Mouse (Mus musculus) CD4-positive, CD25-positive, alpha-beta regulatory T cell (primary cell): ENCODE measurements around the gene Hexa. TPM values are rescaled to one million over a fixed set of nuclear protein-coding genes. Genes with fewer than 3 reads are reported as not detected.

Experiments used
- polyA plus RNA-seq: library from polyadenylated mRNA; unstranded; fragments of 100-300 nt; shearing (Covaris generic); gene quantifications from one replicate; pipeline ENCODE4 v1.2.1, GENCODE M21; 2017

The Hexa gene
- 55.5 TPM for polyA plus RNA-seq

GRCm38 (mm10) chr9:59539441-59540137 lies at the start of gene Hexa, which contains the start of gene Tmem202:
TSS of gene Hexa (plus strand) at chr9:59539540.
TSS of gene Tmem202 (minus strand) at chr9:59539847.

GRCm38 (mm10) chr9:59577844-59578504 lies 38.6 kb downstream of the Hexa start, which contains the start of gene Celf6:
TSS of gene Celf6 (plus strand) at chr9:59577917.

Other genes with a start within 250 kb of the Hexa start
- gene Adpgk, start 248.0 kb upstream of the Hexa start, polyA plus RNA-seq: 67.2 TPM
- gene Bbs4, start 186.0 kb upstream of the Hexa start, polyA plus RNA-seq: 11.5 TPM
- 110 TPM for gene Arih1, start 52.9 kb upstream of the Hexa start, polyA plus RNA-seq
- 0.53 TPM for gene Tmem202, start 307 bp downstream of the Hexa start, polyA plus RNA-seq
- gene Celf6, start 38.4 kb downstream of the Hexa start, polyA plus RNA-seq: not detected
- gene Parp6, start 77.7 kb downstream of the Hexa start, polyA plus RNA-seq: 61.5 TPM
- gene Pkm, start 116.8 kb downstream of the Hexa start, polyA plus RNA-seq: 762 TPM
- 0.17 TPM for gene Gramd2, start 140.6 kb downstream of the Hexa start, polyA plus RNA-seq
- gene Senp8, start 211.2 kb downstream of the Hexa start, polyA plus RNA-seq: 7.1 TPM
- 28.7 TPM for gene Myo9a, start 211.4 kb downstream of the Hexa start, polyA plus RNA-seq